Mouse (Mus musculus) limb, embryonic 14.5 days (tissue): ENCODE measurements around the gene B4galt7. TPM values are rescaled to one million over a fixed set of nuclear protein-coding genes. Genes with fewer than 3 reads are reported as not detected.
"Not testable (repeated sequence)": the region's sequence is repeated elsewhere in the genome, so short reads cannot be mapped to it uniquely, and the experiment has no call there.

Source experiments
- ATAC-seq: fragments of 200-750 bp; cut with Nextera tagmentation; 2 replicates; pipeline ENCODE4 v1.8.0; 2017; ENCODE audit warnings: low read depth, moderate number of reproducible peaks, moderate TSS enrichment; ENCODE audit not compliant: low FRiP score
- DNase-seq: peaks from one replicate; pipeline ENCODE4 v3.0.0-alpha.2; 2015; ENCODE audit warnings: low spot score
- H3K27ac ChIP-seq: fragments of 300-500 bp; sonication (generic); replicated peaks from 2 replicates; pipeline ENCODE4 v1.5.1; 2014; ENCODE audit warnings: low read depth, mild to moderate bottlenecking, low read length, moderate library complexity, mixed read lengths
- H3K27me3 ChIP-seq: fragments of 300-500 bp; sonication (generic); 2 replicates; pipeline ENCODE4 v1.6.1; 2014; ENCODE audit warnings: low read length, mixed read lengths; ENCODE audit not compliant: control insufficient read depth, insufficient read depth
- H3K36me3 ChIP-seq: fragments of 300-500 bp; sonication (generic); 2 replicates; pipeline ENCODE4 v1.6.1; 2014; ENCODE audit warnings: mild to moderate bottlenecking, low read length, moderate library complexity, mixed read lengths; ENCODE audit not compliant: control insufficient read depth, insufficient read depth
- H3K4me1 ChIP-seq: fragments of 300-500 bp; sonication (generic); 2 replicates; pipeline ENCODE4 v1.6.1; 2014; ENCODE audit warnings: antibody characterized with exemption, low read length, mixed read lengths; ENCODE audit not compliant: control insufficient read depth, insufficient read depth
- H3K4me2 ChIP-seq: fragments of 300-500 bp; sonication (generic); replicated peaks from 2 replicates; pipeline ENCODE4 v1.6.1; 2014; ENCODE audit warnings: low read depth, mild to moderate bottlenecking, low read length, moderate library complexity; ENCODE audit not compliant: severe bottlenecking
- H3K4me3 ChIP-seq: fragments of 300-500 bp; sonication (generic); replicated peaks from 2 replicates; pipeline ENCODE4 v1.5.1; 2014; ENCODE audit warnings: low read length
- H3K9ac ChIP-seq: fragments of 300-500 bp; sonication (generic); 2 replicates; pipeline ENCODE4 v1.6.1; 2014; ENCODE audit warnings: mild to moderate bottlenecking, low read depth, low read length, moderate library complexity; ENCODE audit not compliant: severe bottlenecking
- H3K9me3 ChIP-seq: fragments of 300-500 bp; sonication (generic); 2 replicates; pipeline ENCODE4 v1.6.1; 2016; ENCODE audit warnings: low read length; ENCODE audit not compliant: control insufficient read depth
- POLR2A ChIP-seq: fragments of 200-500 bp; IDR thresholded peaks from 2 replicates; pipeline ENCODE4 v1.8.0; 2012; ENCODE audit warnings: inconsistent platforms, mild to moderate bottlenecking, moderate library complexity, borderline replicate concordance; ENCODE audit not compliant: insufficient read depth, insufficient read length; ENCODE audit errors: extremely low read depth
- WGBS: fragments of 180-500 bp; shearing (Covaris S2); extraction: QIAGEN DNeasy Blood & Tissue Kit; methylation state at CpG from one replicate; pipeline ENCODE4 v1.1.7; 2014; 5-methylcytosine and 5-hydroxymethylcytosine counted together
- polyA plus RNA-seq, 2 experiments: library from polyadenylated mRNA; depleted of rRNA in 1 of 2; stranded (reverse) in 1 of 2; unstranded in 1 of 2; fragments of >200 nt; fragmentation: Nextera tagmentation in 1 of 2; extraction: Ambion mirVana in 1 of 2; gene quantifications; 2 replicates each; pipeline versions ENCODE4 v1.2.1 to v1.2.3; 2012 to 2014

Gene B4galt7
- polyA plus RNA-seq, 2 experiments, result 10.1 to 39.3 TPM

- Histone ChIP-seq H3K27me3 (no peaks in the 10 kb centered on the region), H3K9me3 (no peaks in the 10 kb centered on the region), H3K4me1 (peaks cover 14% of the 10 kb centered on the region), H3K4me3 (no peak overlapping the region), H3K36me3 (peaks cover 20% of the 10 kb centered on the region), H3K27ac (no peak overlapping the region), H3K4me2 (peak overlapping the region; percentile 92; the same call in 1 of the 2 replicates), H3K9ac (no peak overlapping the region)
- 75% methylated on average over 2 of the region's 2 CpGs for WGBS
- DNase-seq (no peak), ATAC-seq (no peak)
- no peak for TF ChIP-seq POLR2A
These were observed 27.7 kb upstream of the B4galt7 start for GRCm38 (mm10) chr13:55571977-55572376.

GRCm38 (mm10) chr13:55573432-55573831, 26.3 kb upstream of the B4galt7 start, which contains the start of gene Tmed9:
TSS of gene Tmed9 (plus strand) at chr13:55573732.
- 99% methylated on average over 2 of the region's 2 CpGs for WGBS
- TF ChIP-seq POLR2A, result no peak
- DNase-seq (no peak), ATAC-seq (no peak)
- peaks cover 7% of the 10 kb centered on the region for H3K36me3 ChIP-seq
- peaks cover 14% of the 10 kb centered on the region for H3K4me1 ChIP-seq
- H3K4me3 ChIP-seq, result no peak within 1 kb of the TSS
- H3K27ac ChIP-seq, result no peak within 1 kb of the TSS
- H3K4me2 ChIP-seq, result no peak within 1 kb of the TSS
- no peaks in the 10 kb centered on the region; the same call in 1 of the 2 replicates for H3K9me3 ChIP-seq
- no peak within 1 kb of the TSS for H3K9ac ChIP-seq
- no peaks in the 10 kb centered on the region for H3K27me3 ChIP-seq

GRCm38 (mm10) chr13:55574321-55574720, 25.4 kb upstream of the B4galt7 start:
- TF ChIP-seq POLR2A, result no peak
- no peak overlapping the region for H3K4me3 ChIP-seq
- peaks cover 10% of the 10 kb centered on the region for H3K4me1 ChIP-seq
- no peaks in the 10 kb centered on the region; the same call in 1 of the 2 replicates for H3K9me3 ChIP-seq
- H3K9ac ChIP-seq, result no peak overlapping the region
- WGBS, result 69% methylated on average over 5 of the region's 5 CpGs
- H3K27ac ChIP-seq, result no peak overlapping the region
- peaks cover 1% of the 10 kb centered on the region; the same call in 1 of the 2 replicates for H3K36me3 ChIP-seq
- H3K27me3 ChIP-seq, result no peaks in the 10 kb centered on the region
- ATAC-seq, result no peak
- no peak overlapping the region for H3K4me2 ChIP-seq
- DNase-seq, result no peak

GRCm38 (mm10) chr13:55575932-55576331, 23.8 kb upstream of the B4galt7 start:
- Histone ChIP-seq H3K36me3 (no peaks in the 10 kb centered on the region), H3K9me3 (no peaks in the 10 kb centered on the region; the same call in 1 of the 2 replicates), H3K27me3 (no peaks in the 10 kb centered on the region), H3K27ac (no peak overlapping the region), H3K9ac (no peak overlapping the region), H3K4me1 (peaks cover 4% of the 10 kb centered on the region; the same call in 1 of the 2 replicates), H3K4me3 (no peak overlapping the region), H3K4me2 (no peak overlapping the region)
- WGBS, result 57% methylated on average over 5 of the region's 5 CpGs
- ATAC-seq (no peak), DNase-seq (no peak)
- no peak for TF ChIP-seq POLR2A

DNA sequence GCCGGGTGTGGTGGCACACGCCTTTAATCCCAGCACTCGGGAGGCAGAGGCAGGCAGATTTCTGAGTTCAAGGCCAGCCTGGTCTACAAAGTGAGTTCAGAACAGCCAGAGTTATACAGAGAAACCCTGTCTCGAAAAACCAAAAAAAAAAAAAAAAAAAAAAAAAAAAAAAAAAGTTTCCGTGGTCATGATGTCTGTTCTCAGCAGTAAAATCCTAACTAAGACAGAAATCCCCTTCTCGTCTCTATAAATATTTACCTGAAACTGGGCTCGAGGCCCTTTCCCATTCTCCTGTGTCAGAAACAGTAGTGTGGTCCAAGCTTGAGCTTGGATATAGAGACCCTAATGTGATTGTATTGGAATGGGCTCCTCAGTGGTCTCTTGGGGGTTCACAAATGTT, 22.8 kb upstream of the B4galt7 start:
- not testable (repeated sequence) for H3K36me3 ChIP-seq, DNase-seq, ATAC-seq, H3K4me3 ChIP-seq, H3K4me1 ChIP-seq, H3K4me2 ChIP-seq, H3K9me3 ChIP-seq, H3K9ac ChIP-seq, H3K27ac ChIP-seq, H3K27me3 ChIP-seq
- 87% methylated on average over 7 of the region's 7 CpGs for WGBS

DNA sequence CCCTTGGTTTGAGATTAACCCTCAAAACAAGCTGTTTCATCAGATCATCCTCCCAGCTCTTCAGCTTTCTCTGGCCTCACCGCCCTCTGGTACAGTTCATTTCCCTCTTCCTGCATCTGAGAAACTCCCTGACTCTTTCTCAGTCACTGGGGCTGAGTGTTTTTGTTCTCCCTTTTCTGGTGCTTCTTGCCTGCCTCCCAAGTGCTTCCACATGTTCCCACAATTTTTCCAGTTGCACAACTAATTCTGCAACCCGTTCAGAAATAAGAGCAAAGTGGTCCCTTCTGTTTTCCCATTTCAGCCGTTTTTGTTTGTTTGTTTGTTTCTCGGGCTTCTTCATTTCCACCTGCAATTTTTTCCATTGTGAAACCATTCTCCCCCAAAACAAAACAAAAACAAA, 21.6 kb upstream of the B4galt7 start:
- WGBS, result 73% methylated on average over 4 of the region's 4 CpGs
- no peak for DNase-seq
- no peaks in the 10 kb centered on the region for H3K27me3 ChIP-seq
- no peaks in the 10 kb centered on the region for H3K4me1 ChIP-seq
- H3K27ac ChIP-seq, result no peak overlapping the region
- no peak overlapping the region for H3K4me3 ChIP-seq
- no peaks in the 10 kb centered on the region for H3K36me3 ChIP-seq
- H3K4me2 ChIP-seq, result no peak overlapping the region
- no peak for TF ChIP-seq POLR2A
- H3K9ac ChIP-seq, result no peak overlapping the region
- H3K9me3 ChIP-seq, result no peaks in the 10 kb centered on the region; the same call in 1 of the 2 replicates
- no peak for ATAC-seq
